Mouse (Mus musculus): Measurements from ENCODE around the gene Nup210l.

DNA sequence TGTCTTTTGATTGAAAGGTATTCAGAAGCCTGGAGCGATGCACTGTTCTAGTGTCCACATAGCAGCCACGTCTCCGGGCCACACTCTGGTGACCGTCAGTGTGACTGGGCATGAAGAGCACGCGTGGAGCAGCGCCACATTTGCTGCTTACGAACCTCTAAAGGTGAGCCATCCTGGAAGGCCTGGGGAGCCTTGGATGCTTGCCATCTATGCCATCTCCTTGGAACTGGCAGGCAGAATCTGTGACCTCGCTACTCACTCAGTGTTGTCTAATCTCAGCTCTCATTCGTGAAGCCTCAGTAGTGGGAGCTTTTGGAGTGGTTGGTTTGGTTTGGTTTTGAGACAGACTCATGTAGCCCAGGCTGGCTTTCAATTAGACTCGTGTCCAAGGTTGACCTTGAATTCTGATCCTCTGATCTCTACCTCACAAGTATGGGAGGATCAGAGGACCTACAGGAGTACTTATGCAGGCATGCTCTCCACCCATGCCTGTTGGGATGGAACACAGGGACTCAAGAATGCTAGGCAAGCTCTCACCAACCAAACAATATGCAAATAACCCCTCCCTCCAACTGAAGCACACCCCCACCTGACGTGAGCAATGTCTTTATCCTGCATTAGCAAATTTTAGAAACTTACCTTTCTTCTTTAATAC is 47.3 kb downstream of the Nup210l start:
- TF ChIP-seq CTCF (IDR thresholded peaks at IDR 0.05) (no peak), EP300 (IDR thresholded peaks at IDR 0.05) (no peak)
